Mouse (Mus musculus) bone marrow macrophage, adult 2 months (primary cell): ENCODE data around the gene Prkn. TPM values are rescaled to one million over a fixed set of nuclear protein-coding genes. Genes with fewer than 3 reads are reported as not detected.
A peak's percentile ranks its signal among the peaks of the same experiment; 100 is the strongest.

Source experiments
- H3K27ac ChIP-seq: 2 replicates; pipeline ENCODE4 v1.5.1; 2012; ENCODE audit warnings: low read depth, low read length; ENCODE audit not compliant: insufficient read depth
- H3K4me1 ChIP-seq: 2 replicates; pipeline ENCODE4 v1.6.1; 2012; ENCODE audit warnings: low read length; ENCODE audit not compliant: control insufficient read depth, insufficient read depth
- H3K4me3 ChIP-seq: 2 replicates; pipeline ENCODE4 v1.5.1; 2012; ENCODE audit warnings: mild to moderate bottlenecking, low read length, moderate library complexity; ENCODE audit not compliant: insufficient read depth
- CTCF ChIP-seq: IDR thresholded peaks from 2 replicates; pipeline ENCODE4 v1.5.1; 2012; ENCODE audit warnings: low read depth, mild to moderate bottlenecking, low read length, moderate library complexity
- POLR2A ChIP-seq: IDR thresholded peaks from 2 replicates; pipeline ENCODE4 v1.6.1; 2012; ENCODE audit warnings: mild to moderate bottlenecking, low read depth, low read length, borderline replicate concordance
- polyA plus RNA-seq: library from polyadenylated mRNA; stranded (reverse); fragments of >200 nt; gene quantifications from 2 replicates; pipeline ENCODE4 v1.2.4, GENCODE M21; 2012; ENCODE audit not compliant: missing spikeins, insufficient read depth, insufficient read length

The Prkn gene
- polyA plus RNA-seq, 1 experiment = 9.9 TPM

DNA sequence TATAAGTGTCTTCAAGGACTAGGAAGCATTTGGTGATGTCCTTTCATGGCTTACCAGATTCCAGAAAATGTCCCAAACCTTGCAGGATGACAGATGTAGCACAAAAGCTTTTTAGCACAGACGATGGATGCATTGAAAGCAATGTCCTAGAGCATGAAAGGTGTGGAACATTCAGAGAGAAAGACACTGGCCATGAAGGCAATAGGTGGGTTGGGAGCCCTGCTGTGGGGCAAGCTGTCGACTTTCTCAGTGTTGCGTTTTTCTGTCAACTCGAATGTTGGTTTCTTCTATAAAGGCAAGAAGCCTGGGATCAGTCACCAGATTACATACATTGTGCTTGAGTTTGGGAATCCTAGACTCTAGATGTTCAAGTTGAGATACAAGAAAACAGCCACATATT is 475.5 kb downstream of the Prkn start:
- no peak for TF ChIP-seq CTCF
- TF ChIP-seq POLR2A = no peak
- Histone ChIP-seq H3K27ac (no peak overlapping the region), H3K4me1 (no peaks in the 10 kb centered on the region), H3K4me3 (no peak overlapping the region)

DNA sequence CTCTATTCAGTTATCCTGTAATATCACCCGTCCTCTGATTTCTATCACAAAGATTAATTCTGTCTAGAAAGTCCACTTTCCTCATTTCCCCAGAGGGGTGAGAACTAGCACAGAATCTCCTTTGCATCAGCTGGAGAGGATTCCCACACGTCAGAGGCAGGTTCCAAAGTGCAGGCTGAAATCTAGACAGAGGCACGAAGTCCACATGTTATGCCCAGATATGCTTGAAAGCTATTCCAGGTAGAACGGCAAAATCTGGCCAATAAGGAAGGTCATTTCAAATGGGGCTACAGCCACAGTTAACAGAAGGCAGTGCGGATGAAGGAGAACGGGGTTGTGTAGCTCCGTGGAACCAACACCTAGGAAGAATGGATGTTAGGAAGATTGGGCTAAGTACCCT is 478.8 kb downstream of the Prkn start:
- no peaks in the 10 kb centered on the region for H3K4me1 ChIP-seq
- TF ChIP-seq CTCF = no peak
- TF ChIP-seq POLR2A = no peak
- H3K27ac ChIP-seq = no peak overlapping the region
- H3K4me3 ChIP-seq = no peak overlapping the region

DNA sequence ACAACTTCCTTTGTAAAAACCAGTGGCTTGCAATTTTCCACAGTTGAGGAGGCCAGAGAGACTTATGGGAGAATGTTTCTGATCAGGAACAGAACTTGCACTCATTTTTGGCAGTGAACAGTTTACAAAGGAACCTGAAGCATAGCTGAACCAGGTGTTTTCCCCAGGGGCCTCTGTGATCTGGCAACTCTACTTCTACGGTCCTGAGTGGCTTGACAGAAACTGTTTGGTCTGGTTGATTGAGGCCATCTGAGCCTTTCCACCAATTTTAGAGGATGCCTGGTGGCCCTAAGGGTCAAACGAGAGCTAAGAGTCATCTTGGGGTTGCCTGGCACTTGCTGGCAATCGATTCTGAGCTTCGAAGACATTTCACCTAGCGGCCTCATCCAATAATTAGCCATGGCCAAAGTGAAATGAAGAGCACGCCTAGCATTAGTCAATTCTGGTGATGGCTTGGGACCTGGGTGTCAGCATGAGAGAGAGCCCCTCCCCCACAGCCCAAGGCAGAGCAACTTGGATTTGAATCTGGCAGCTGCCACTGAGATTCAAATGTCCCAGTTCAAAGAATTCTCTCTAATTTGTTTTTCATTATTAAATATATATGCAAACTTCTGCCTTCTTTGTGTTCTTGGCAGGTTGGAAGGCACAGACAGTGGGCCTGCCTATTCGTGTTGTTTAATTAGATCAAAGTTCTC is 479.6 kb downstream of the Prkn start:
- Histone ChIP-seq H3K27ac (no peak overlapping the region), H3K4me3 (no peak overlapping the region), H3K4me1 (no peaks in the 10 kb centered on the region)
- no peak for TF ChIP-seq POLR2A
- no peak for TF ChIP-seq CTCF

DNA sequence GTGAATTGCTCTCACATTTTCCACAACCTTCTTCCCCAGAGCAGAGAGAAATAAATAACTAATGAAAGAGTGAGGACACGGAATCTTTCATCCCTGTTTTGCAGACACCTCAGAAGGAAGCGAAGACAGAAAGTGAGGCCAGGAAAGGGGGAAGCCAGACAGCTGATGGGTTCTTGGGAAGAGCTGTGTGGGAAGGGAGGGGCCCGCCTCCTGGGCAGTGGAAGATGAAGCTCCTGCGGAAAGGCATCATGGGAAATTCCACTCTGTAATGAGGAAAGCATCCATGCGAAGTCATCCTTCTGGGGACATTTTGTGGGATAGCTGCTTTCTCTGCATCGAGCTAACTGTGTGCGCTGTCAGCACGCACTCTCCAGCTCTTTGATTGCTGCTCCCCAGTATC is 491.9 kb downstream of the Prkn start:
- TF ChIP-seq CTCF = no peak
- no peak for TF ChIP-seq POLR2A

DNA sequence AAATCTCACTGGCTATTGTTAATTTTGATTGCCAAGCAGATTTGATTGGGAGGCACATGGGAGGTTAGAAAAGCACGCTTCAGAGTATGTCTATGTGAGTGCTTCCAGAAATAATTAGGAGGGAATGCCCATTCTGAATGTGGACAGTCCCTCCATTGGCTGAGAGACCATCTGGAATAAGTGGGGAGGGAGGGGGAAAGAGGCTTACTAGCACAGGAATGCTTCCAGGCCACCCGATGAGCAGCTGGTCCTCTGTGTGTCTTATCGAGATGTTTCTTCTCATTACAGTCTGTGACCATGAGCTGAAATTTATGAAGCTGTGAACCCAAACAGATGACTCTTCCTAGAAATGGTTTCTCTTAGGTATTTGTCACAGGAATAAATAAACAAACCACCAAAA is 493.6 kb downstream of the Prkn start:
- no peak overlapping the region for H3K27ac ChIP-seq
- H3K4me3 ChIP-seq = no peak overlapping the region
- TF ChIP-seq POLR2A (no peak), CTCF (no peak)
- no peaks in the 10 kb centered on the region for H3K4me1 ChIP-seq

More for the DNA sequence above, 491.9 kb downstream of the Prkn start:
- no peak overlapping the region for H3K27ac ChIP-seq
- no peaks in the 10 kb centered on the region for H3K4me1 ChIP-seq
- no peak overlapping the region for H3K4me3 ChIP-seq

DNA sequence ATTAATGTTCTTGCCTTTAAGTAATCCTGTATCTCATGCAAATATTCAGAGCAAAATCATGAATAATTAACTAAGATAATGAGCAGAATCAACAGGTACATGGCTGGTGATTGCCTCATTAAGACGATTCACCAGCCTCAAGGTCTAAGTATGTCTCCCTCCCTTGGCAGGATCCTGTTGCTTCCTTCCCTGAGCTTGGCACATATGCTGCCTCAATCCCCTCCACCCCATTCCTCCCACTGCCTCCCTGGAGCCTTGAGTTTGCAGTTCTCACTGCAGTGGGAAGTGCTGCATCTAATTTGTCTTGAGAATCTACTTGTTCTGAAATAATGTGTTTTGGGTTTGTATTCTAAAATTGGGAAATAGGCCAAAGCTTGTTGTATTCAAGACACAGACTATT is 496.0 kb downstream of the Prkn start:
- no peak overlapping the region for H3K27ac ChIP-seq
- H3K4me3 ChIP-seq = no peak overlapping the region
- TF ChIP-seq POLR2A (no peak), CTCF (no peak)
- no peaks in the 10 kb centered on the region for H3K4me1 ChIP-seq

DNA sequence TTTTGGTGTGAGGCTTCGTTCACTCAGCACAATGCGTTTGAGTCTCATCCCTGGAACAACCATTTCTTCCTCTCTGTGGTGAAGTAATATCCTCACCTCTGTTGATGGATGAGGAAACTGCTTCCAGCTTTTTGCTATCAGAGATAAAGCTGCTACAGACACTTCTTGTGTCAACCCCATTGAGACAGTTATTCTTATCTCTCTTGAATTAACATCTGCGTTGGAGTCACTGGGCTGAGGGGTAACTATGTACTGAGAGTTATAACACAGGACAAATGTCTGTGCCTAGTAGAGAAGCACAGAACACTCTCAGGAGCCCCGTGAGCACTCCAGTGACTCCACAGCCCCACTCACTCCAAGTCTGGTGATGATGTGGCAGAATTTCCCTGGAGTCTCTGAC is 500.2 kb downstream of the Prkn start:
- TF ChIP-seq POLR2A (no peak), CTCF (no peak)
- Histone ChIP-seq H3K4me3 (no peak overlapping the region), H3K4me1 (no peaks in the 10 kb centered on the region), H3K27ac (no peak overlapping the region)

DNA sequence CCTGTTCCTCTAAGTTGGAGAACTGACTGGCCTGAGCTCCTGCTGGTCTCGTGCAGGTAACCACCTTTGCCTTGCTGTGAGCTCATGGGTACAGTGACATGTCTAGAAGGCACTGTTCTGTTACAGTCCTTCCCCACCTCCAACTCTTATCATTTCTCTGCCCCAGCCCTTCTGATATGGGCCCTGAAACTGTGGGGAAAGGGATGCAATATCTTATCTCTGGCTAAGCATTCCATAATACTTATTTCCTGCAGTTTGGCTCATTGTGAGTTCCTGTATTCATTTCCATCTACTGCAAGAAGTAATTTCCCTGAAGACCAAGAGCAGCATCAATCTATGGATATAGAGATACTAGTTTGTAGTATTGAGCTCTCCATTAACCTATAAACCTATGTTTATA is 506.1 kb downstream of the Prkn start:
- Histone ChIP-seq H3K4me1 (no peaks in the 10 kb centered on the region), H3K4me3 (no peak overlapping the region), H3K27ac (no peak overlapping the region)
- no peak for TF ChIP-seq CTCF
- TF ChIP-seq POLR2A = no peak

DNA sequence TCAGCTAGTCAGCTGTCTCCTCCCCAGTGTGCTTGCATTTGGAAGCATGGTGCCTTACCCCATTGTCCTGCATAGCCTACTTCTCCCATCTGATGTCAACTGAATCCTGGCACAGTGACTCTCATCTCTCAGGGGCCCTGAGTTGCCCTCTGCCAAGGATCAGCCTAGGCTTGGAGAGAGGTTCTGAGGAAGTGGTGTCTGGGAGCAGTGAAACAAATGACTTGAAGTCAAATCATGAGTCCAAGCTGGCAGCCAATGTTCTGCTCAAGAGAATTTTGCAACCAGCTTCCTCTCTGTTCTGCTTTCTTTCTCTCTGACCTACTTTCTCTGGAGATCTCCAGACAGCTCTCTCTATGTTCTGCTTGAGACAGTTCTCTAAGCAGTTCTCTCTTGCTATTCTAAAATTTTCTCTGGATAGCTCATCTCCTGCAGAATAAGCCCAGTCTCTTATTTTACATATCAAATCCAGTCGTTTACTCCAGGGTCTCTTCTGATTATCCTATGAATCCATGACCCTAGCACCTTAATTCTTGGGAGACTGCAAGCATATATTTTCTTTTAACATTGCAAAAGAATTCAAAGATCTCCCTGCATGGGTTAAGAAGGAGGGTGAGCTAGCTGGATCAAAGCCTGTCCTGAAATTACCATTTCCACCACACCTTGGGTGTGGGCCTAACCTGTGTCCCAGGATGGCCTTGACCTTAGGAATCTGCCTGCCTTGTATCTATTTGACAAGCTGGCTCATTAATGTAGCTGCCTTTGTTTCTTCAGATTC is 512.8 kb downstream of the Prkn start:
- peaks cover 14% of the 10 kb centered on the region for H3K4me1 ChIP-seq
- no peak for TF ChIP-seq CTCF
- no peak for TF ChIP-seq POLR2A
- H3K27ac ChIP-seq = peak overlapping the region; percentile 47
- no peak overlapping the region for H3K4me3 ChIP-seq

DNA sequence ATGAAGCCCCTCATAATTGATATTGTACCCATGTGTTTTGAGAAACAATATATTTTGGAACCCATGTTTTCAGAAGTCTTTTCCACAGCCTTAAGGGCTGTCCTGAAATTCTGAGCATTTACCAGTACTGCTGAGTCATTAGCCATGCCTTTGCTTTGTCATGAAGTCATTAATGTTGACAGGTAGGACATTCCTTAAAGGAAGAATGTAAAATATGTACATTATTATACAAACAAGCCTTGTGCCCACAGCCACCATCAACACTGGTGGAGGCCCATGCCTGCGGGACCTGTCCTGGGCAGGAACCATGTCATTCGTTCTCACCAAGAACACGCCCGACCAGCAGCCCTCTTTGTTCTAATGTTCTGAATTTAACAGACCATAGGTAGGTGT is 513.4 kb downstream of the Prkn start:
- no peak overlapping the region for H3K27ac ChIP-seq

More for the DNA sequence above, 513.4 kb downstream of the Prkn start:
- TF ChIP-seq CTCF (no peak), POLR2A (no peak)
- Histone ChIP-seq H3K4me3 (no peak overlapping the region), H3K4me1 (peaks cover 14% of the 10 kb centered on the region)
